Mouse (Mus musculus) myocyte (in vitro differentiated cells): Measurements from ENCODE around the gene Nrarp. TPM values are rescaled to one million over a fixed set of nuclear protein-coding genes. Genes with fewer than 3 reads are reported as not detected.
A peak's percentile ranks its signal among the peaks of the same experiment; 100 is the strongest.

Source experiments
- H3K27me3 ChIP-seq: one replicate; pipeline ENCODE4 v1.6.1; 2011; ENCODE audit not compliant: control insufficient read depth, insufficient read depth, insufficient read length
- H3K36me3 ChIP-seq: one replicate; pipeline ENCODE4 v1.6.1; 2011; ENCODE audit not compliant: control insufficient read depth, insufficient read depth
- H3K4me2 ChIP-seq: one replicate; pipeline ENCODE4 v1.6.1; 2011; ENCODE audit warnings: low read depth, control low read depth
- H3K4me3 ChIP-seq: one replicate; pipeline ENCODE4 v1.5.1; 2011; ENCODE audit warnings: mild to moderate bottlenecking, control low read depth, moderate library complexity
- H3K79me2 ChIP-seq: one replicate; pipeline ENCODE4 v1.6.1; 2011; ENCODE audit not compliant: control insufficient read depth, insufficient read depth
- H3ac ChIP-seq: one replicate; pipeline ENCODE4 v1.6.1; 2011; ENCODE audit not compliant: control insufficient read depth, insufficient read length
- CEBPB ChIP-seq: IDR thresholded peaks from 2 replicates; pipeline ENCODE4 v1.6.1; 2011; ENCODE audit warnings: mild to moderate bottlenecking, moderate library complexity; ENCODE audit not compliant: poor library complexity, insufficient read depth, severe bottlenecking
- E2F4 ChIP-seq: IDR thresholded peaks from one replicate; pipeline ENCODE4 v1.6.1; 2011; ENCODE audit warnings: mild to moderate bottlenecking, control low read depth, moderate library complexity; ENCODE audit not compliant: insufficient read depth
- MAX ChIP-seq: IDR thresholded peaks from one replicate; pipeline ENCODE4 v1.6.1; 2011; ENCODE audit warnings: low read depth, mild to moderate bottlenecking, control low read depth
- MYOD1 ChIP-seq, 3 experiments: IDR thresholded peaks; one replicate each; pipeline ENCODE4 v1.6.1; 2011; ENCODE audit warnings: control low read depth in 2 of 3, low read depth in 2 of 3, mild to moderate bottlenecking in 2 of 3, moderate library complexity in 1 of 3; ENCODE audit not compliant: insufficient read length in 2 of 3, control insufficient read depth in 1 of 3
- MYOG ChIP-seq, 3 experiments: IDR thresholded peaks; one replicate each; pipeline ENCODE4 v1.6.1; 2011; ENCODE audit warnings: control low read depth in 2 of 3, low read depth in 2 of 3, mild to moderate bottlenecking in 2 of 3; ENCODE audit not compliant: insufficient read length in 2 of 3, control insufficient read depth in 1 of 3, insufficient read depth in 1 of 3
- POLR2A ChIP-seq: IDR thresholded peaks from one replicate; pipeline ENCODE4 v1.6.1; 2011; ENCODE audit warnings: low read depth, mild to moderate bottlenecking, control low read depth, moderate library complexity; ENCODE audit not compliant: insufficient read length
- POLR2AphosphoS2 ChIP-seq: IDR thresholded peaks from one replicate; pipeline ENCODE4 v1.6.1; 2011; ENCODE audit warnings: low read depth, control low read depth; ENCODE audit not compliant: insufficient read length
- REST ChIP-seq: IDR thresholded peaks from one replicate; pipeline ENCODE4 v1.6.1; 2011; ENCODE audit warnings: mild to moderate bottlenecking, control low read depth, moderate library complexity; ENCODE audit not compliant: insufficient read depth, insufficient read length
- SRF ChIP-seq: IDR thresholded peaks from one replicate; pipeline ENCODE4 v1.6.1; 2011; ENCODE audit warnings: low read depth; ENCODE audit not compliant: control insufficient read depth, insufficient read length
- TCF12 ChIP-seq: IDR thresholded peaks from one replicate; pipeline ENCODE4 v1.6.1; 2011; ENCODE audit warnings: mild to moderate bottlenecking, control low read depth; ENCODE audit not compliant: poor library complexity, insufficient read depth, severe bottlenecking
- TCF3 ChIP-seq: IDR thresholded peaks from one replicate; pipeline ENCODE4 v1.6.1; 2011; ENCODE audit warnings: low read depth, control low read depth; ENCODE audit not compliant: insufficient read length
- USF1 ChIP-seq: IDR thresholded peaks from one replicate; pipeline ENCODE4 v1.6.1; 2011; ENCODE audit warnings: low read depth, mild to moderate bottlenecking, control low read depth, moderate library complexity
- polyA plus RNA-seq: library from polyadenylated mRNA; unstranded; fragments of >200 nt; fragmentation: generic; extraction: Trizol; gene quantifications from one replicate; pipeline ENCODE4 v1.2.1, GENCODE M21; 2012; ENCODE audit warnings: missing spikeins

The Nrarp gene
- polyA plus RNA-seq, 1 experiment, result 1.3 TPM

- Histone ChIP-seq H3K4me3 (no peak overlapping the region), H3K27me3 (no peaks in the 10 kb centered on the region), H3K36me3 (no peaks in the 10 kb centered on the region), H3K79me2 (no peaks in the 10 kb centered on the region), H3ac (no peak overlapping the region), H3K4me2 (peak overlapping the region; percentile 27)
- TF ChIP-seq SRF (no peak), USF1 (no peak), MYOD1 (IDR thresholded peaks at IDR 0.05; ENCODE audit: control insufficient read depth in 1 of 3, insufficient read length in 2 of 3, low read depth in 2 of 3) (peak in 1 of 3 experiments; percentile 36), E2F4 (no peak)
Observed at GRCm38 (mm10) chr2:25177076-25177475, 3.5 kb upstream of the Nrarp start.

GRCm38 (mm10) chr2:25177685-25178084 is 2.9 kb upstream of the Nrarp start:
- Histone ChIP-seq H3K4me3 (no peak overlapping the region), H3K79me2 (no peaks in the 10 kb centered on the region), H3K4me2 (peak overlapping the region; percentile 27), H3ac (no peak overlapping the region), H3K27me3 (no peaks in the 10 kb centered on the region), H3K36me3 (no peaks in the 10 kb centered on the region)
- TF ChIP-seq POLR2AphosphoS2 (no peak), CEBPB (no peak), POLR2A (no peak), TCF3 (no peak)

- Histone ChIP-seq H3K4me2 (no peak overlapping the region), H3ac (no peak overlapping the region), H3K36me3 (no peaks in the 10 kb centered on the region), H3K27me3 (no peaks in the 10 kb centered on the region), H3K79me2 (no peaks in the 10 kb centered on the region), H3K4me3 (no peak overlapping the region)
- TF ChIP-seq MYOG (IDR thresholded peaks at IDR 0.05; ENCODE audit: control insufficient read depth in 1 of 3, insufficient read depth in 1 of 3, insufficient read length in 2 of 3, low read depth in 2 of 3), result no peak
- TF ChIP-seq MAX, result no peak
- TF ChIP-seq POLR2A, result no peak
- TF ChIP-seq REST, result no peak
- no peak for TF ChIP-seq SRF
- TF ChIP-seq TCF3, result no peak
- TF ChIP-seq E2F4, result no peak
- TF ChIP-seq CEBPB, result no peak
- TF ChIP-seq MYOD1 (IDR thresholded peaks at IDR 0.05; ENCODE audit: control insufficient read depth in 1 of 3, insufficient read length in 2 of 3, low read depth in 2 of 3), result no peak
- TF ChIP-seq TCF12, result no peak
- TF ChIP-seq POLR2AphosphoS2, result no peak
- no peak for TF ChIP-seq USF1
Observed at GRCm38 (mm10) chr2:25178285-25178972, 2.1 kb upstream of the Nrarp start.

- Histone ChIP-seq H3K36me3 (no peaks in the 10 kb centered on the region), H3K27me3 (no peaks in the 10 kb centered on the region), H3ac (no peak overlapping the region), H3K4me3 (peak overlapping the region; percentile 25), H3K4me2 (peak overlapping the region; percentile 91), H3K79me2 (no peaks in the 10 kb centered on the region)
- no peak for TF ChIP-seq E2F4
- no peak for TF ChIP-seq MAX
- no peak for TF ChIP-seq USF1
- no peak for TF ChIP-seq CEBPB
- TF ChIP-seq TCF3, result no peak
- no peak for TF ChIP-seq POLR2A
- no peak for TF ChIP-seq MYOD1 (IDR thresholded peaks at IDR 0.05; ENCODE audit: control insufficient read depth in 1 of 3, insufficient read length in 2 of 3, low read depth in 2 of 3)
- TF ChIP-seq TCF12, result no peak
- TF ChIP-seq POLR2AphosphoS2, result no peak
- no peak for TF ChIP-seq MYOG (IDR thresholded peaks at IDR 0.05; ENCODE audit: control insufficient read depth in 1 of 3, insufficient read depth in 1 of 3, insufficient read length in 2 of 3, low read depth in 2 of 3)
- TF ChIP-seq SRF, result no peak
- TF ChIP-seq REST, result no peak
Observed at GRCm38 (mm10) chr2:25179566-25180217, 866 bp upstream of the Nrarp start.

GRCm38 (mm10) chr2:25180973-25181890 is 674 bp downstream of the Nrarp start:
- no peak for TF ChIP-seq REST
- peak in 2 of 3 experiments; percentile 80 for TF ChIP-seq MYOG (IDR thresholded peaks at IDR 0.05; ENCODE audit: control insufficient read depth in 1 of 3, insufficient read depth in 1 of 3, insufficient read length in 2 of 3, low read depth in 2 of 3)
- TF ChIP-seq MAX, result no peak
- TF ChIP-seq MYOD1 (IDR thresholded peaks at IDR 0.05; ENCODE audit: control insufficient read depth in 1 of 3, insufficient read length in 2 of 3, low read depth in 2 of 3), result peak in 2 of 3 experiments; percentile 61 to 87
- no peaks in the 10 kb centered on the region for H3K79me2 ChIP-seq
- H3ac ChIP-seq, result peak overlapping the region; percentile 10
- peak overlapping the region; percentile 91 for H3K4me2 ChIP-seq
- no peaks in the 10 kb centered on the region for H3K36me3 ChIP-seq
- no peaks in the 10 kb centered on the region for H3K27me3 ChIP-seq
- peak overlapping the region; percentile 25 for H3K4me3 ChIP-seq
